Mouse (Mus musculus): ENCODE data around the gene Cep250. TPM values are rescaled to one million over a fixed set of nuclear protein-coding genes. Genes with fewer than 3 reads are reported as not detected.

The Cep250 gene
- polyA plus RNA-seq, 1 experiment from 2014 or later: 7.7 TPM

- peaks cover 18% of the 10 kb centered on the region for H3K36me3 ChIP-seq
- H3K4me1 ChIP-seq (replicated peaks): no peaks in the 10 kb centered on the region
- WGBS: 84% methylated on average over 2 of the region's 2 CpGs
Measured at GRCm38 (mm10) chr2:156021765-156022164, 65.5 kb downstream of the Cep250 start.

DNA sequence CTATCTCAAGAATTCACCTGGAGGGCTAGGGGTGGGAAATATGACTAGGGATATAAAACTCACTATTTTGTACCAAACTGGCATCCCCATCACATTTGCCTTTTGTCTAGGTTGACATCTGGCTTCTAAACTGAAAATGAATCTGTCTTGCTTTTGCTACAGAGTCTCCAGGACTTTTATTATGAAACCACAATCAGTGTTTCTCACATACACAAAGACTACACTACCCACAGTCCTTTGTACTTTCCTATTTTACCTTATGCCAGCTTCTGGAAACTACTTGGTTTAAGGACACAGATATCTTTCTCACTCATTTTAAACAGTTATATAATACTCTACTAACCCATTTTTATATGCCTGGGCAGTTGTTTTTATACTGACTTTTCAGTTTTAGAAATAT, 69.2 kb downstream of the Cep250 start:
- Histone ChIP-seq H3K27me3 (no peaks in the 10 kb centered on the region), H3K4me2 (no peak overlapping the region), H3K9me3 (replicated peaks) (no peaks in the 10 kb centered on the region), H3K27ac (no peak overlapping the region), H3K4me3 (no peak overlapping the region), H3K4me1 (replicated peaks) (no peaks in the 10 kb centered on the region), H3K9ac (no peak overlapping the region), H3K36me3 (no peaks in the 10 kb centered on the region)
- ATAC-seq (replicated peaks; ENCODE audit: insufficient number of reproducible peaks, insufficient read depth, low FRiP score, low read depth): no peak

More at GRCm38 (mm10) chr2:156021765-156022164, 65.5 kb downstream of the Cep250 start:
- no peaks in the 10 kb centered on the region for H3K9me3 ChIP-seq (replicated peaks)
- no peak for ATAC-seq (replicated peaks; ENCODE audit: insufficient number of reproducible peaks, insufficient read depth, low FRiP score, low read depth)
- no peak overlapping the region for H3K27ac ChIP-seq
- no peak overlapping the region for H3K4me3 ChIP-seq
- no peaks in the 10 kb centered on the region for H3K27me3 ChIP-seq
- H3K9ac ChIP-seq: no peak overlapping the region
- H3K4me2 ChIP-seq: no peak overlapping the region

DNA sequence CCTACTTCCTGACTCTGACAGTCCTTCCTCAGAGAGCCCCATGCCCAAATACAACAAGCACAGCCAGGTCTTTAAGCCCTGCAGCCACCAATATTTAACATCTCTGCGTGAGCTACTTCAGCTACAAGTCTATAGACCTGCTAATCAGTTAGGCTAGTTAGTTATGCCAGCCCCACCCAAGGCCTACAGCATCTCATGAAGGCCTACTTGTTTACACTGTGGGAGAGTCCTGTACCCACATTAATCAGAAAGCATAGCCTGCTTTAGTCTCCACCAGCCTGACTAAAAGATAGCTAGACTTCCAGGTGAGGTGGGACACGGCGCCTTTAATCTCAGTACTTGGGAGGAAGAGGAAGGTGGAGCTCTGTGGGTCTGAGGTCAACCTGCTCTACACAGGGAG, 83.1 kb downstream of the Cep250 start:
- Histone ChIP-seq H3K4me2 (no peak overlapping the region), H3K9me3 (replicated peaks) (no peaks in the 10 kb centered on the region), H3K36me3 (no peaks in the 10 kb centered on the region), H3K4me1 (replicated peaks) (no peaks in the 10 kb centered on the region), H3K27me3 (no peaks in the 10 kb centered on the region), H3K27ac (no peak overlapping the region), H3K9ac (no peak overlapping the region), H3K4me3 (no peak overlapping the region)
- ATAC-seq (replicated peaks; ENCODE audit: insufficient number of reproducible peaks, insufficient read depth, low FRiP score, low read depth): no peak
- WGBS: 83% methylated on average over 3 of the region's 3 CpGs

GRCm38 (mm10) chr2:156042903-156043302, 86.6 kb downstream of the Cep250 start:
- Histone ChIP-seq H3K9me3 (replicated peaks) (no peaks in the 10 kb centered on the region), H3K4me3 (no peak overlapping the region), H3K4me2 (no peak overlapping the region), H3K9ac (no peak overlapping the region), H3K27me3 (peaks cover 15% of the 10 kb centered on the region), H3K27ac (no peak overlapping the region), H3K36me3 (no peaks in the 10 kb centered on the region), H3K4me1 (replicated peaks) (0 out of 2 replicates have a peak, but pooled peaks cover 4% of the 10 kb centered on the region)
- ATAC-seq (replicated peaks; ENCODE audit: insufficient number of reproducible peaks, insufficient read depth, low FRiP score, low read depth): no peak
- WGBS: 78% methylated on average over 8 of the region's 8 CpGs

DNA sequence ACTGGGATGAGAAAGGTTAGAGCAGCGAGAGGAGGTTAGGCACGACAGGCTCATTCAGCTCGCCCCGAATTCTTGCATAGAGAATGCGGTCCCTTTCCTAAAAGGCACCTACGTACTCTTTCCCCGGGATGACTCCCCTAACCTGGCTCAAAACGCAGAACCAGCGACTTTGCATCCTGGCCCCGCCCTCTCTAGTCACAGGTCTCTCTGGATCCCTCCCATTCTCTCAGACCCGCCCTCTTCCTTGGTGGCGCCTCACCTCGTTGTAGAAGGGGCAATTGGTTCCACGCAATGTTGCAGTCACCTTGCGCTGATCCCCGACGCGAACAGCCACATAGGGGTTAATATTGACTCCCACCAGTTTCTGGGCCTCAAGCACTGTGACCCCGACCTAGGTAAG, 91.7 kb downstream of the Cep250 start:
- Histone ChIP-seq H3K27me3 (peaks cover 47% of the 10 kb centered on the region), H3K36me3 (no peaks in the 10 kb centered on the region), H3K9ac (no peak overlapping the region; the same call in 1 of the 2 replicates), H3K9me3 (replicated peaks) (no peaks in the 10 kb centered on the region), H3K4me3 (no peak overlapping the region), H3K27ac (no peak overlapping the region), H3K4me2 (peak overlapping the region; percentile 28), H3K4me1 (replicated peaks) (0 out of 2 replicates have a peak, but pooled peaks cover 6% of the 10 kb centered on the region)
- no peak for ATAC-seq (replicated peaks; ENCODE audit: insufficient number of reproducible peaks, insufficient read depth, low FRiP score, low read depth)
- WGBS: 7% methylated on average over 19 of the region's 19 CpGs

Other genes starting within 250 kb of the Cep250 start
- gene Edem2, start 227.0 kb upstream of the Cep250 start, polyA plus RNA-seq (2015; fragmentation: Nextera tagmentation; extraction: Ambion mirVana): 20.3 and 29.3 TPM in 2 replicates
- gene Gm17581, start 220.6 kb upstream of the Cep250 start, polyA plus RNA-seq (2015; fragmentation: Nextera tagmentation; extraction: Ambion mirVana): not detected in 2 replicates
- gene Procr, start 205.3 kb upstream of the Cep250 start, polyA plus RNA-seq (2015; fragmentation: Nextera tagmentation; extraction: Ambion mirVana): 8.0 and 8.3 TPM in 2 replicates
- gene Mmp24, start 181.1 kb upstream of the Cep250 start, polyA plus RNA-seq (2015; fragmentation: Nextera tagmentation; extraction: Ambion mirVana): 0.05 and 0.13 TPM in 2 replicates
- gene BC029722, start 137.0 kb upstream of the Cep250 start, polyA plus RNA-seq (2015; fragmentation: Nextera tagmentation; extraction: Ambion mirVana): 14.8 and 16.8 TPM in 2 replicates
- gene Eif6, start 129.5 kb upstream of the Cep250 start, polyA plus RNA-seq (2015; fragmentation: Nextera tagmentation; extraction: Ambion mirVana): 107 and 132 TPM in 2 replicates
- 0.05 and 0.08 TPM in 2 replicates for gene Fam83c, start 121.6 kb upstream of the Cep250 start, polyA plus RNA-seq (2015; fragmentation: Nextera tagmentation; extraction: Ambion mirVana)
- gene Uqcc1, start 26.1 kb upstream of the Cep250 start, polyA plus RNA-seq (2015; fragmentation: Nextera tagmentation; extraction: Ambion mirVana): 114 and 134 TPM in 2 replicates
- gene Gm15557, start 15.7 kb upstream of the Cep250 start, polyA plus RNA-seq (2015; fragmentation: Nextera tagmentation; extraction: Ambion mirVana): not detected in 2 replicates
- 0.30 and 0.61 TPM in 2 replicates for gene Gdf5, start 11.1 kb upstream of the Cep250 start, polyA plus RNA-seq (2015; fragmentation: Nextera tagmentation; extraction: Ambion mirVana)
- gene 6430550D23Rik, start 51.5 kb downstream of the Cep250 start, polyA plus RNA-seq (2015; fragmentation: Nextera tagmentation; extraction: Ambion mirVana): 0.63 and 1.2 TPM in 2 replicates
- gene Ergic3, start 51.6 kb downstream of the Cep250 start, polyA plus RNA-seq (2015; fragmentation: Nextera tagmentation; extraction: Ambion mirVana): 126 and 184 TPM in 2 replicates
- gene Fer1l4, start 96.5 kb downstream of the Cep250 start, polyA plus RNA-seq (2015; fragmentation: Nextera tagmentation; extraction: Ambion mirVana): not detected in 2 replicates
- gene Spag4, start 108.7 kb downstream of the Cep250 start, polyA plus RNA-seq (2015; fragmentation: Nextera tagmentation; extraction: Ambion mirVana): 1.9 TPM in 2 replicates
- gene Cpne1, start 155.5 kb downstream of the Cep250 start, polyA plus RNA-seq (2015; fragmentation: Nextera tagmentation; extraction: Ambion mirVana): 22.7 and 30.1 TPM in 2 replicates
- gene Rbm12, start 155.5 kb downstream of the Cep250 start, polyA plus RNA-seq (2015; fragmentation: Nextera tagmentation; extraction: Ambion mirVana): 14.0 and 18.1 TPM in 2 replicates
- 10.5 and 11.6 TPM in 2 replicates for gene Gm28036, start 170.6 kb downstream of the Cep250 start, polyA plus RNA-seq (2015; fragmentation: Nextera tagmentation; extraction: Ambion mirVana)
- gene Romo1, start 187.6 kb downstream of the Cep250 start, polyA plus RNA-seq (2015; fragmentation: Nextera tagmentation; extraction: Ambion mirVana): 324 and 427 TPM in 2 replicates
- 58.2 and 63.4 TPM in 2 replicates for gene Nfs1, start 187.7 kb downstream of the Cep250 start, polyA plus RNA-seq (2015; fragmentation: Nextera tagmentation; extraction: Ambion mirVana)
- gene Rbm39, start 223.8 kb downstream of the Cep250 start, polyA plus RNA-seq (2015; fragmentation: Nextera tagmentation; extraction: Ambion mirVana): 360 and 407 TPM in 2 replicates
- gene Phf20, start 240.0 kb downstream of the Cep250 start, polyA plus RNA-seq (2015; fragmentation: Nextera tagmentation; extraction: Ambion mirVana): 41.5 and 53.9 TPM in 2 replicates